Mouse (Mus musculus) thymus, postnatal 25 days (tissue): ENCODE measurements around the gene Cdkn1c.
A peak's percentile ranks its signal among the peaks of the same experiment; 100 is the strongest.

ENCODE experiments used
- DNase-seq: peaks from one replicate; pipeline ENCODE4 v3.0.0; 2022

The Cdkn1c gene

GRCm38 (mm10) chr7:143469946-143470345, 9.1 kb upstream of the Cdkn1c start:
- peak; percentile 66 for DNase-seq

- DNase-seq: no peak
Measured at GRCm38 (mm10) chr7:143467714-143468113, 6.9 kb upstream of the Cdkn1c start.

GRCm38 (mm10) chr7:143466099-143466677, 5.3 kb upstream of the Cdkn1c start:
- DNase-seq: peak; percentile 80

GRCm38 (mm10) chr7:143464811-143465560, 4.1 kb upstream of the Cdkn1c start:
- DNase-seq: peak; percentile 33

GRCm38 (mm10) chr7:143463865-143464415, 3.1 kb upstream of the Cdkn1c start:
- DNase-seq: peak; percentile 68

DNA sequence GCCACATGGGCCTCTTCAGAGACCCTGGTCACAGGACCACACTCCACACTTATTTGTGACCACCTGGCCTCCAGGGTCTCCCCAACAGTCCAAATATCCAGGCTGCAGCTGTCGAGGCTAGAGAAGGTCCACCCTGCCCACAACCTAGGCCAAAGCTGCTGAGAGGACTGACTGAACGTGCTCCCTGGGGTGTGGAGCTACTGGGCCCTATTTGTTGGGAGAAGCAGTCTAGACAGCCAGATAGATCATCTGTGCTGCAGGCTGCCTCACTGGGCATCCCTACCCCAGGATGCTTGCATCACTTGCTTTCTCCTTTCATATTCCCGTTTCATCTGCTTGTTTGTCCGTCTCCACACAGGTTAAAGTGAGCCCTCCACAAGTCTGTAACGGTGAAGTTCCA, 1.7 kb upstream of the Cdkn1c start:
- no peak for DNase-seq

GRCm38 (mm10) chr7:143461920-143462319, 1.1 kb upstream of the Cdkn1c start:
- no peak for DNase-seq

DNA sequence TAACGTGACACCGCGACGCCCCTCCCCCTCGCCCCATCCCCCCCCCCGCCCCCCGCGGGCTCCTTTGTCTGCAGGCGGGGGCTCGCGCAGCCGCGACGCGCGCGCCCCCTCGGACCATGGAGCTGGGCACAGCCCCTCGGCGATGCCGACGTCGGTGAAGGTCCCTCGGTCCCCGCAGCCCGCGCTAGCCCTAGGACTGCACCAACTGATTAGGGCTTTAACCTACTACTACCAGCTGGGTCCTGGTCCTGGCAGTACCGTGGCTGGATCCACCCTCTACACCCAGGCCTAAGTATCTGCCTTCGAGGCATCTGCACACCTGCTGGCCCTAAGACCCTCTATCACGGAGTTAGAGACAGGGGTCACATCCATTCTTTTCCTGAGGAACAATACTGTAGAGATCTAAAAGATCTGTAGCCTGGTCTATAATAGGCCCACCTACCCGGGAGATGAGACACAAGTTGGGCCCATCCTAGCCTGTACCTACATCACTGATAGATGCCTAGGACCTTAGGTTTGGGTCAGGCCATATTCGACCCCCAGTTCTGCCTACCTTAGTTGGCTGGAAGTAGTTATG, 532 bp upstream of the Cdkn1c start:
- DNase-seq: no peak

- no peak for DNase-seq
Measured at GRCm38 (mm10) chr7:143460217-143460834, 524 bp downstream of the Cdkn1c start.

DNA sequence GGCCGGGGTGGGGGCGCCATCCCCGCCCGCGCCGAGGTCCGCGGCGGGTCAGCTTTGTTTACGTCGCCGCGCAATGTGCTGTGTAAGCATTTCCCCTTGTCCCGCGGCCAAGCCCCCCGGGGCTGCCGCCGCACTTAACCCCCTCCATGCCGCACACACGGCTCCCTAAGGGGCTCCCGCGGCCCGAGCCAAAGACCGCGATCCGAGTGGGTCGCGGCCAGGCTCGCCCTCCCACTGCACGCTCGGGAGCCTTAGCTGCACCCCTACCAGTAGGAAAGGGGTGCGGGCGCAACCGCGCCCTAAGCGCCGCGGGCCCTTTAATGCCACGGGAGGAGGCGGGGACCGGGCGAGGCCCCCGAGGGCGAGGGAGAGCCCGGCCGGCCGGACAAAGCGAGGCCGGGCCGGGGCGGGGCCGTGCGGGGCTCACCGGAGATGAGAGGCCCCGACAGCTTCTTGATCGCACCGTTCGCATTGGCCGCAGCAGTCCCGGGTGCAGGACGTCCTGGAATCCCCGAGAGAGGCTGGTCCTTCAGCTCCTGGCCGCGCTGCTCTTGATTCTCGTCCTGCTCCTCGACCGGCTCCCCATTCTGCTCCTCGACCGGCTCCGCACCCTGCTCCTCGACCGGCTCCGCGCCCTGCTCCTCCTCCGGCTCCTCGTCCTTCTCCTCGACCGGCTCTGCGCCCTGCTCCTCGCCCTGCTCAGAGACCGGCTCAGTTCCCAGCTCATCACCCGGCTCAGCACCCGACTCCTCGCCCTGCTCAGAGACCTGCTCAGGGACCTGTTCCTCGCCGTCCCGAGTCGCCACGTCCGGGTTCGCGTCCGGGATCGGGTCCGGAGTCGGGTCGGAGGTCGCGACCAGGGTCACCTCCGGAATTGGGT, 1.3 kb downstream of the Cdkn1c start:
- no peak for DNase-seq

GRCm38 (mm10) chr7:143458963-143459331, 1.9 kb downstream of the Cdkn1c start:
- no peak for DNase-seq

DNA sequence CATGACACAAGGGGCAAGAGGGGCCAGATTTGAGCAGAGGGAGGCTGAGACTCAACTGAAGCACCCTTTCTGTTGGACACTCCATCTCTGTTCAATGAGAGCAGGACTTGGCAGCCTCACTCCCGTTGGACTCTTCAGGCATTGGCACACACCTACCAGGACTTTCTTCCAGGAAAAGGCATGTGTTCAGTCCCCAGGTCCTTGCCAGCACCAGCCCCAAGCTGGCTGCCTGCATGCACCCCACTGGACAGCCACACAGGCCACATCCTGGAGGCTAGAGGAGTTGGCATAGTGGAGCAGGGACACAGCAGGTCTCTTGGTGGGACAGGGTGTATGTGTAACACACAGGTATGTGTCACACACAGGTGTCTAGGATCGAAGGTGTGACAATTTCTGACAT, 13.7 kb downstream of the Cdkn1c start:
- DNase-seq: no peak

GRCm38 (mm10) chr7:143445651-143446460, 15.0 kb downstream of the Cdkn1c start:
- DNase-seq: no peak

- no peak for DNase-seq
Measured at GRCm38 (mm10) chr7:143444955-143445648, 15.7 kb downstream of the Cdkn1c start.

DNA sequence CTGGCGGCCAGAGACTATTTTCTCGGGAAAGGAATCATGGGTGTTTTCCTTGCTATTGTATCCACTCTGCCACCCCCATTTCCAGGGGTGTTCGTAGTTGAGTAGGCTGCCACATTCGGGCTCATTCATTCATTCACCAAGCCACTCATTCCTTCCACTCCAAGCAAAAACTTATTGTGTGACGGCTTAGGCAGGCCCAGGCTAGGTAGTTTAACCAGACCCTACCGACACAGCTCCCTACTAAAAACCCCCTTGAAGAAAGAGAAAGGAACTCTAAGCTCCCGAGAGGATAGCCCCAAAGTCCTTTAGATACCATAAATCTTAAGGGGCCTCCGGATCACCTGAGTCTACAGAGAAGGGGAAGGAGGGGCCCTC, 16.3 kb downstream of the Cdkn1c start:
- no peak for DNase-seq

- DNase-seq: no peak
Measured at GRCm38 (mm10) chr7:143438965-143439364, 21.9 kb downstream of the Cdkn1c start.

GRCm38 (mm10) chr7:143437894-143438581, 22.8 kb downstream of the Cdkn1c start:
- DNase-seq: no peak

DNA sequence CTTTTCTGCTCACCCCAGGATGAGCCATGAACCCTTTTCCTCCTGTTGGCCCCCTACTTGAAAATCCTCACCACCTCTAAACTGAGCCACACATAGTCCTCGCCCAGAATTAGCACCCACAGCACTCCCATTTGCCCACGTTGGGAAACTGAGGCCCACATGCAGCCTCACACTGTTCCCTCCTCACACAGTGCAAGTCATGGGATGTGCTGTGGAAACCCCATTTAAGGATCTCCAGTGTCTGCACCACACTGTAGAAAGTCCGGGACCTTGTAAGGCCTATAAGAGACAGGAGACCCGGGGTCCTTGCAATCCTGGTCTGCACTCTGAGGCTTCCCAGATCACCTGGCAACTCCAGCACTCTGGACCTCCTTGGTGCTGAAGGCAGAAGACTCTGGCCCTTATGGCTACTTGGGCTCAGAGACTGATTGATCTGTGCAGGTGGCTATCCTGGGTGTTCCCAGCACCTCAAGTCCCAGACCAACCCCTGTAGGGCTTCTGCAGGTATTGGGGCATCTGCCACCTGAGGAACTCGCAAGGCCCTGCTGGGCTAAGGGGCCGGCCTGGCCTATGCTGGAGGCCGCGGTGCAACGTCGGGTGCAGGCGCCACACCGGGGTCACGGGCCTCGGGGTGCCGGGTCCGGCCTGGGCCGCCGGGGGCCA, 23.5 kb downstream of the Cdkn1c start:
- DNase-seq: no peak

- DNase-seq: no peak
Measured at GRCm38 (mm10) chr7:143433331-143433730, 27.5 kb downstream of the Cdkn1c start.

- DNase-seq: no peak
Measured at GRCm38 (mm10) chr7:143432631-143433030, 28.2 kb downstream of the Cdkn1c start.
